Mouse (Mus musculus) midbrain, embryonic 12.5 days (tissue): ENCODE results near the gene Qrich1. TPM values are rescaled to one million over a fixed set of nuclear protein-coding genes. Genes with fewer than 3 reads are reported as not detected.

Source experiments
- ATAC-seq: fragments of 200-750 bp; cut with Nextera tagmentation; 2 replicates; pipeline ENCODE4 v1.8.0; 2017; ENCODE audit warnings: low read depth, moderate TSS enrichment, moderate library complexity; ENCODE audit not compliant: low FRiP score
- H3K27ac ChIP-seq: fragments of 300-500 bp; sonication (generic); replicated peaks from 2 replicates; pipeline ENCODE4 v1.5.1; 2016; ENCODE audit warnings: mild to moderate bottlenecking
- H3K27me3 ChIP-seq: fragments of 300-500 bp; sonication (generic); 2 replicates; pipeline ENCODE4 v1.6.1; 2016; ENCODE audit warnings: mild to moderate bottlenecking
- H3K36me3 ChIP-seq: fragments of 300-500 bp; sonication (generic); 2 replicates; pipeline ENCODE4 v1.6.1; 2016
- H3K4me1 ChIP-seq: fragments of 300-500 bp; sonication (generic); 2 replicates; pipeline ENCODE4 v1.6.1; 2016
- H3K4me2 ChIP-seq: fragments of 300-500 bp; sonication (generic); replicated peaks from 2 replicates; pipeline ENCODE4 v1.6.1; 2016; ENCODE audit warnings: mild to moderate bottlenecking, moderate library complexity
- H3K4me3 ChIP-seq: fragments of 300-500 bp; sonication (generic); 2 replicates; pipeline ENCODE4 v1.5.1; 2016; ENCODE audit warnings: mild to moderate bottlenecking
- H3K9ac ChIP-seq: fragments of 300-500 bp; sonication (generic); replicated peaks from 2 replicates; pipeline ENCODE4 v1.6.1; 2016; ENCODE audit warnings: mild to moderate bottlenecking, moderate library complexity
- H3K9me3 ChIP-seq: fragments of 300-500 bp; sonication (generic); 2 replicates; pipeline ENCODE4 v1.6.1; 2016; ENCODE audit warnings: mild to moderate bottlenecking
- WGBS: fragments of 180-500 bp; shearing (Covaris S2); methylation state at CpG from one replicate; pipeline ENCODE4 v1.1.7; 2016; 5-methylcytosine and 5-hydroxymethylcytosine counted together
- polyA plus RNA-seq: library from polyadenylated mRNA; unstranded; fragments of >200 nt; fragmentation: Nextera tagmentation; extraction: Ambion mirVana; gene quantifications from 2 replicates; pipeline ENCODE4 v1.2.1, GENCODE M21; 2016

Qrich1 gene
- polyA plus RNA-seq, 1 experiment from 2014 or later: 178 TPM

GRCm38 (mm10) chr9:108540846-108541245 lies 24.2 kb downstream of the Qrich1 start:
- Histone ChIP-seq H3K9me3 (no peaks in the 10 kb centered on the region), H3K4me1 (no peaks in the 10 kb centered on the region), H3K36me3 (peaks cover 87% of the 10 kb centered on the region), H3K27me3 (no peaks in the 10 kb centered on the region), H3K9ac (no peak overlapping the region), H3K4me3 (no peak overlapping the region), H3K4me2 (no peak overlapping the region), H3K27ac (no peak overlapping the region)
- ATAC-seq: no peak

GRCm38 (mm10) chr9:108545986-108546385 lies 29.4 kb downstream of the Qrich1 start:
- ATAC-seq: no peak
- Histone ChIP-seq H3K9me3 (no peaks in the 10 kb centered on the region), H3K9ac (no peak overlapping the region), H3K4me2 (no peak overlapping the region), H3K36me3 (peaks cover 92% of the 10 kb centered on the region), H3K4me3 (no peak overlapping the region), H3K27me3 (no peaks in the 10 kb centered on the region), H3K27ac (no peak overlapping the region), H3K4me1 (no peaks in the 10 kb centered on the region)
- 96% methylated on average over 3 of the region's 3 CpGs for WGBS

- Histone ChIP-seq H3K4me2 (no peak overlapping the region), H3K9ac (no peak overlapping the region), H3K4me3 (no peak overlapping the region), H3K27ac (no peak overlapping the region), H3K36me3 (peaks cover 88% of the 10 kb centered on the region), H3K9me3 (no peaks in the 10 kb centered on the region), H3K4me1 (no peaks in the 10 kb centered on the region), H3K27me3 (no peaks in the 10 kb centered on the region)
- 91% methylated on average over 1 of the region's 1 CpGs for WGBS
- no peak for ATAC-seq
Observed at GRCm38 (mm10) chr9:108546875-108547274, 30.3 kb downstream of the Qrich1 start.

- Histone ChIP-seq H3K4me2 (no peak overlapping the region), H3K27ac (0 out of 2 replicates have a peak overlapping the region, but pooled peaks have one; percentile 42), H3K36me3 (peaks cover 75% of the 10 kb centered on the region), H3K27me3 (no peaks in the 10 kb centered on the region), H3K4me3 (no peak overlapping the region), H3K4me1 (peaks cover 13% of the 10 kb centered on the region), H3K9me3 (no peaks in the 10 kb centered on the region), H3K9ac (no peak overlapping the region)
- 89% methylated on average over 4 of the region's 4 CpGs for WGBS
- no peak for ATAC-seq
Observed at GRCm38 (mm10) chr9:108559169-108559568, 42.6 kb downstream of the Qrich1 start.

- no peaks in the 10 kb centered on the region for H3K27me3 ChIP-seq
- peak within 1 kb of the TSS; percentile 66 for H3K27ac ChIP-seq
- WGBS: under 1% methylated on average over 52 of the region's 53 CpGs
- H3K9me3 ChIP-seq: no peaks in the 10 kb centered on the region
- H3K9ac ChIP-seq: peak within 1 kb of the TSS; percentile 79
- peaks cover 75% of the 10 kb centered on the region for H3K36me3 ChIP-seq
- peak within 1 kb of the TSS; percentile 72 for H3K4me2 ChIP-seq
- H3K4me1 ChIP-seq: peaks cover 13% of the 10 kb centered on the region
- peak within 1 kb of the TSS; percentile 59 for H3K4me3 ChIP-seq
- peak; percentile 99 for ATAC-seq
Observed at GRCm38 (mm10) chr9:108560227-108560841, 43.7 kb downstream of the Qrich1 start, which contains the start of gene Impdh2. TSS of gene Impdh2 (plus strand) at chr9:108560286.

GRCm38 (mm10) chr9:108563671-108564070 lies 47.1 kb downstream of the Qrich1 start:
- ATAC-seq: no peak
- Histone ChIP-seq H3K27me3 (no peaks in the 10 kb centered on the region), H3K4me3 (no peak overlapping the region), H3K9ac (no peak overlapping the region), H3K36me3 (peaks cover 52% of the 10 kb centered on the region), H3K27ac (no peak overlapping the region), H3K4me2 (no peak overlapping the region), H3K4me1 (peaks cover 36% of the 10 kb centered on the region), H3K9me3 (no peaks in the 10 kb centered on the region)
- 90% methylated on average over 8 of the region's 8 CpGs for WGBS

- Histone ChIP-seq H3K27ac (no peak overlapping the region), H3K9me3 (no peaks in the 10 kb centered on the region), H3K4me3 (no peak overlapping the region), H3K9ac (no peak overlapping the region), H3K36me3 (peaks cover 47% of the 10 kb centered on the region), H3K27me3 (no peaks in the 10 kb centered on the region), H3K4me1 (peaks cover 38% of the 10 kb centered on the region), H3K4me2 (no peak overlapping the region)
- ATAC-seq: no peak
- 92% methylated on average over 7 of the region's 7 CpGs for WGBS
Observed at GRCm38 (mm10) chr9:108564131-108564530, 47.5 kb downstream of the Qrich1 start.

GRCm38 (mm10) chr9:108565881-108566814 lies 49.5 kb downstream of the Qrich1 start:
- ATAC-seq: 0 out of 2 replicates have a peak, but pooled peaks have one; percentile 0
- peaks cover 47% of the 10 kb centered on the region for H3K4me1 ChIP-seq
- peak overlapping the region; percentile 94 for H3K27ac ChIP-seq
- peaks cover 49% of the 10 kb centered on the region for H3K36me3 ChIP-seq
- peak overlapping the region; percentile 88 for H3K9ac ChIP-seq
- peak overlapping the region; percentile 99 for H3K4me2 ChIP-seq
- H3K4me3 ChIP-seq: peak overlapping the region; percentile 78
- H3K27me3 ChIP-seq: no peaks in the 10 kb centered on the region
- H3K9me3 ChIP-seq: no peaks in the 10 kb centered on the region
- 14% methylated on average over 35 of the region's 35 CpGs for WGBS

- H3K9ac ChIP-seq: peak within 1 kb of the TSS; percentile 88
- peak within 1 kb of the TSS; percentile 94 for H3K27ac ChIP-seq
- under 1% methylated on average over 73 of the region's 73 CpGs for WGBS
- H3K36me3 ChIP-seq: peaks cover 53% of the 10 kb centered on the region
- no peaks in the 10 kb centered on the region for H3K9me3 ChIP-seq
- no peaks in the 10 kb centered on the region for H3K27me3 ChIP-seq
- peak within 1 kb of the TSS; percentile 99 for H3K4me2 ChIP-seq
- peaks cover 40% of the 10 kb centered on the region for H3K4me1 ChIP-seq
- H3K4me3 ChIP-seq: peak within 1 kb of the TSS; percentile 78
- ATAC-seq: peak; percentile 77
Observed at GRCm38 (mm10) chr9:108566815-108567776, 50.5 kb downstream of the Qrich1 start, which contains the start of gene Ndufaf3. TSS of gene Ndufaf3 (minus strand) at chr9:108567434.

- WGBS: 9% methylated on average over 18 of the region's 18 CpGs
- ATAC-seq: no peak
- H3K4me1 ChIP-seq: peaks cover 40% of the 10 kb centered on the region
Observed at GRCm38 (mm10) chr9:108567931-108568419, 51.4 kb downstream of the Qrich1 start.

GRCm38 (mm10) chr9:108568511-108568921 lies 51.9 kb downstream of the Qrich1 start:
- ATAC-seq: no peak
- Histone ChIP-seq H3K9me3 (no peaks in the 10 kb centered on the region), H3K9ac (0 out of 2 replicates have a peak overlapping the region, but pooled peaks have one; percentile 88), H3K27me3 (no peaks in the 10 kb centered on the region), H3K36me3 (peaks cover 55% of the 10 kb centered on the region), H3K4me2 (peak overlapping the region; percentile 99), H3K4me3 (peak overlapping the region; percentile 78), H3K27ac (no peak overlapping the region), H3K4me1 (peaks cover 44% of the 10 kb centered on the region)
- 79% methylated on average over 17 of the region's 17 CpGs for WGBS

More at GRCm38 (mm10) chr9:108567931-108568419, 51.4 kb downstream of the Qrich1 start:
- Histone ChIP-seq H3K9me3 (no peaks in the 10 kb centered on the region), H3K36me3 (peaks cover 53% of the 10 kb centered on the region), H3K27me3 (no peaks in the 10 kb centered on the region), H3K27ac (peak overlapping the region; percentile 94), H3K9ac (peak overlapping the region; percentile 88), H3K4me3 (peak overlapping the region; percentile 78), H3K4me2 (peak overlapping the region; percentile 99)
